In genomic region chr6:94738647-94739046, GRCm38 (mm10) we compare ENCODE assay signal across 16 mouse cellular contexts.
"Had no signal": no experiment of that assay in that cellular context is flagged by ENCODE, and none has a peak within 500 bp of the region (broad histone marks: within the 10 kb centered on the region; RNA-seq: fewer than 3 reads in every experiment).

No protein-coding gene starts in this region.

- H3K27ac ChIP-seq: lung, embryonic 15.5 days; macrophage; midbrain, embryonic 13.5 days; midbrain, embryonic 15.5 days; neural tube, embryonic 12.5 days had no signal

- H3K9me3 ChIP-seq: lung, embryonic 15.5 days; megakaryocyte, embryonic 14.5 days; midbrain, embryonic 13.5 days; midbrain, embryonic 15.5 days; neural tube, embryonic 12.5 days had no signal

- H3K9ac ChIP-seq: liver, postnatal 0 days; lung, embryonic 15.5 days; midbrain, embryonic 13.5 days; midbrain, embryonic 15.5 days; neural tube, embryonic 12.5 days had no signal

- H3K4me2 ChIP-seq: lung, embryonic 15.5 days; midbrain, embryonic 13.5 days; midbrain, embryonic 15.5 days; neural tube, embryonic 12.5 days had no signal

- ATAC-seq: liver, postnatal 0 days; lung, postnatal 0 days; midbrain, embryonic 13.5 days; midbrain, embryonic 15.5 days had no signal

- DNase-seq: liver, postnatal 0 days; lung, adult 2 months; lung, postnatal 14 days; lung, postnatal 36 days; right cerebral cortex, postnatal 14 days; spleen, adult 18-20 months; thymus, adult 18-20 months; thymus, postnatal 14 days; thymus, postnatal 36 days had no signal

- H3K4me3 ChIP-seq: lung, embryonic 15.5 days; megakaryocyte, embryonic 14.5 days; midbrain, embryonic 13.5 days; midbrain, embryonic 15.5 days; neural tube, embryonic 12.5 days had no signal

- H3K4me1 ChIP-seq: lung, embryonic 15.5 days; megakaryocyte, embryonic 14.5 days; midbrain, embryonic 13.5 days; midbrain, embryonic 15.5 days; neural tube, embryonic 12.5 days had no signal

- H3K27me3 ChIP-seq: lung, embryonic 15.5 days; midbrain, embryonic 13.5 days; midbrain, embryonic 15.5 days; neural tube, embryonic 12.5 days had no signal

- H3K36me3 ChIP-seq: lung, embryonic 15.5 days; midbrain, embryonic 13.5 days; midbrain, embryonic 15.5 days; neural tube, embryonic 12.5 days had no signal
